Mouse (Mus musculus) embryo, embryonic 11 days (tissue): ENCODE measurements around the gene Foxn1.

Experiments used
- DNase-seq: peaks from one replicate; pipeline ENCODE4 v3.0.0-alpha.2; 2015

The Foxn1 gene

GRCm38 (mm10) chr11:78354905-78355304, 31.5 kb downstream of the Foxn1 start:
- DNase-seq = no peak

GRCm38 (mm10) chr11:78353081-78353480, 33.3 kb downstream of the Foxn1 start:
- DNase-seq = no peak

GRCm38 (mm10) chr11:78349441-78350358, 36.7 kb downstream of the Foxn1 start:
- no peak for DNase-seq

GRCm38 (mm10) chr11:78348474-78348873, 37.9 kb downstream of the Foxn1 start:
- DNase-seq = no peak

GRCm38 (mm10) chr11:78347908-78348307, 38.5 kb downstream of the Foxn1 start:
- DNase-seq = no peak

GRCm38 (mm10) chr11:78347070-78347754, 39.1 kb downstream of the Foxn1 start:
- DNase-seq = peak; percentile 83

GRCm38 (mm10) chr11:78346326-78347069, 39.9 kb downstream of the Foxn1 start:
- no peak for DNase-seq

GRCm38 (mm10) chr11:78345801-78346200, 40.6 kb downstream of the Foxn1 start:
- no peak for DNase-seq

GRCm38 (mm10) chr11:78344890-78345715, 41.3 kb downstream of the Foxn1 start:
- no peak for DNase-seq

- no peak for DNase-seq
Observed at GRCm38 (mm10) chr11:78344328-78344889, 41.9 kb downstream of the Foxn1 start.

- DNase-seq = peak; percentile 93
Observed at GRCm38 (mm10) chr11:78343381-78344327, 42.7 kb downstream of the Foxn1 start, which contains the start of gene Unc119. Gene Unc119, plus strand, starts transcription at chr11:78343482.

GRCm38 (mm10) chr11:78341702-78342101, 44.7 kb downstream of the Foxn1 start:
- DNase-seq = no peak

GRCm38 (mm10) chr11:78337040-78337439, 49.3 kb downstream of the Foxn1 start:
- DNase-seq = no peak

GRCm38 (mm10) chr11:78333992-78334391, 52.4 kb downstream of the Foxn1 start:
- no peak for DNase-seq

- no peak for DNase-seq
Observed at GRCm38 (mm10) chr11:78332676-78333075, 53.7 kb downstream of the Foxn1 start.

- DNase-seq = no peak
Observed at GRCm38 (mm10) chr11:78328512-78329056, 57.8 kb downstream of the Foxn1 start.

- DNase-seq = peak; percentile 98
Observed at GRCm38 (mm10) chr11:78327634-78328511, 58.5 kb downstream of the Foxn1 start, which contains the start of gene Pigs. Gene Pigs, plus strand, starts transcription at chr11:78328415.

GRCm38 (mm10) chr11:78327215-78327614, 59.1 kb downstream of the Foxn1 start:
- no peak for DNase-seq

- no peak for DNase-seq
Observed at GRCm38 (mm10) chr11:78324965-78325364, 61.4 kb downstream of the Foxn1 start.
